Mouse (Mus musculus) bone marrow macrophage, adult 2 months (primary cell): ENCODE measurements at regions not wholly inside any gene's neighbourhood (a gene's known extent, or its start where the extent isn't known, plus 50 kb on each side); places are given as distances from the start of the nearest gene placed in this dataset.

Experiments
- CTCF ChIP-seq: IDR thresholded peaks from 2 replicates; pipeline ENCODE4 v1.5.1; 2012; ENCODE audit warnings: low read depth, mild to moderate bottlenecking, low read length, moderate library complexity
- POLR2A ChIP-seq: IDR thresholded peaks from 2 replicates; pipeline ENCODE4 v1.6.1; 2012; ENCODE audit warnings: mild to moderate bottlenecking, low read depth, low read length, borderline replicate concordance

- no peak for TF ChIP-seq POLR2A
- no peak for TF ChIP-seq CTCF
Observed at GRCm38 (mm10) chr2:133294136-133294535, 257.8 kb upstream of the Bmp2 start.
